Mouse (Mus musculus) heart, postnatal 0 days (tissue): ENCODE data around the gene Psma5.

Experiments used
- CTCF ChIP-seq: IDR thresholded peaks from 2 replicates; pipeline ENCODE4 v1.5.1; 2016; ENCODE audit warnings: antibody characterized with exemption, control low read depth, low read depth
- EP300 ChIP-seq: IDR thresholded peaks from 2 replicates; pipeline ENCODE4 v1.6.1; 2016; ENCODE audit warnings: antibody characterized with exemption, low read depth

DNA sequence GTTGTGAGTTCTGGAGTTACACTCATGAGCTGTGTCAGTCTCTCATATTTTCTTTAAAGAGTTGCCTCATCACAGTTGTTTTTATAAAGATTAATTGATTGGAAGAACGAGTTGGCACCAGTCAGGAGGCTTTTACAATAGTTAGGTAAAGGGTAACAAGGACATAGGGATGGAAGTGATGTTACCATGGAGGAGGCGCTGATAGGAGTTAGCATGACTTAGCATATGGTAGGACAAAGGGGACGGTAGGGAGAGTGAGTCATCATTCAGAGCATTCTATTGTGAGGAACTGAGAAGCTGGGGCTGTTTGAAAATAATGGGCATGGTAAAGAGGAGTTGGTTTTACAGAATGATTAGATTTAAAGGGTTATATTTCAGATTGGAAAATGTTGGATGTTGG, 2.6 kb downstream of the Psma5 start:
- TF ChIP-seq CTCF, result no peak
- TF ChIP-seq EP300, result no peak
